Mouse (Mus musculus): ENCODE results near the gene Bhlhe23.

The Bhlhe23 gene

GRCm38 (mm10) chr2:180775641-180776040 is 1.1 kb downstream of the Bhlhe23 start:
- in situ Hi-C loops (cut with MseI, MboI) = no loop called here

GRCm38 (mm10) chr2:180775223-180775622 is 1.5 kb downstream of the Bhlhe23 start:
- in situ Hi-C loops (cut with MseI, MboI) = no loop called here

- in situ Hi-C loops (cut with MseI, MboI) = no loop called here
These were observed 11.0 kb downstream of the Bhlhe23 start for GRCm38 (mm10) chr2:180765713-180766112.

- in situ Hi-C loops (cut with MseI, MboI) = no loop called here
These were observed 11.7 kb downstream of the Bhlhe23 start for GRCm38 (mm10) chr2:180764986-180765385.

GRCm38 (mm10) chr2:180758513-180759263 is 18.0 kb downstream of the Bhlhe23 start:
- in situ Hi-C loops (cut with MseI, MboI) = no loop called here

GRCm38 (mm10) chr2:180756786-180757185 is 19.9 kb downstream of the Bhlhe23 start:
- in situ Hi-C loops (cut with MseI, MboI) = no loop called here

- in situ Hi-C loops (cut with MseI, MboI) = no loop called here
These were observed 20.8 kb downstream of the Bhlhe23 start for GRCm38 (mm10) chr2:180755896-180756295.

- in situ Hi-C loops (cut with MseI, MboI) = no loop called here
These were observed 21.6 kb downstream of the Bhlhe23 start for GRCm38 (mm10) chr2:180754976-180755688.

GRCm38 (mm10) chr2:180748904-180749303 is 27.8 kb downstream of the Bhlhe23 start:
- in situ Hi-C loops (cut with MseI, MboI) = loop anchor here in 1 of 2 experiments (10.0 kb wide), 1 partner anchor 74 kb away; no protein-coding TSS in a partner anchor

- in situ Hi-C loops (cut with MseI, MboI) = loop anchor here in 1 of 2 experiments (10.0 kb wide), 1 partner anchor 72 kb away; no protein-coding TSS in a partner anchor
These were observed 30.0 kb downstream of the Bhlhe23 start for GRCm38 (mm10) chr2:180746569-180747192.

- in situ Hi-C loops (cut with MseI, MboI) = loop anchor here in 1 of 2 experiments (10.0 kb wide), 1 partner anchor 71 kb away; no protein-coding TSS in a partner anchor
These were observed 31.3 kb downstream of the Bhlhe23 start for GRCm38 (mm10) chr2:180745248-180745927.

GRCm38 (mm10) chr2:180743321-180743720 is 33.4 kb downstream of the Bhlhe23 start:
- in situ Hi-C loops (cut with MseI, MboI) = loop anchor here in 1 of 2 experiments (10.0 kb wide), 1 partner anchor 69 kb away; no protein-coding TSS in a partner anchor

- in situ Hi-C loops (cut with MseI, MboI) = loop anchor here in 1 of 2 experiments (10.0 kb wide), 1 partner anchor 68 kb away; no protein-coding TSS in a partner anchor
These were observed 33.9 kb downstream of the Bhlhe23 start for GRCm38 (mm10) chr2:180742820-180743219.

- in situ Hi-C loops (cut with MseI, MboI) = loop anchor here in 1 of 2 experiments (10.0 kb wide), 1 partner anchor 67 kb away; no protein-coding TSS in a partner anchor
These were observed 35.3 kb downstream of the Bhlhe23 start for GRCm38 (mm10) chr2:180741421-180741820.

- in situ Hi-C loops (cut with MseI, MboI) = loop anchor here in 1 of 2 experiments (10.0 kb wide), 1 partner anchor 66 kb away; no protein-coding TSS in a partner anchor
These were observed 36.4 kb downstream of the Bhlhe23 start for GRCm38 (mm10) chr2:180740349-180740748.

GRCm38 (mm10) chr2:180737984-180738383 is 38.7 kb downstream of the Bhlhe23 start:
- in situ Hi-C loops (cut with MseI, MboI) = no loop called here

- in situ Hi-C loops (cut with MseI, MboI) = no loop called here
These were observed 41.5 kb downstream of the Bhlhe23 start for GRCm38 (mm10) chr2:180735232-180735631.

- in situ Hi-C loops (cut with MseI, MboI) = no loop called here
These were observed 44.7 kb downstream of the Bhlhe23 start for GRCm38 (mm10) chr2:180731984-180732383.

GRCm38 (mm10) chr2:180731036-180731435 is 45.7 kb downstream of the Bhlhe23 start:
- in situ Hi-C loops (cut with MseI, MboI) = no loop called here

- in situ Hi-C loops (cut with MseI, MboI) = no loop called here
These were observed 49.1 kb downstream of the Bhlhe23 start for GRCm38 (mm10) chr2:180727613-180728021.

Data from mouse trophoblast stem cell (cell line).